In the genomic region with DNA sequence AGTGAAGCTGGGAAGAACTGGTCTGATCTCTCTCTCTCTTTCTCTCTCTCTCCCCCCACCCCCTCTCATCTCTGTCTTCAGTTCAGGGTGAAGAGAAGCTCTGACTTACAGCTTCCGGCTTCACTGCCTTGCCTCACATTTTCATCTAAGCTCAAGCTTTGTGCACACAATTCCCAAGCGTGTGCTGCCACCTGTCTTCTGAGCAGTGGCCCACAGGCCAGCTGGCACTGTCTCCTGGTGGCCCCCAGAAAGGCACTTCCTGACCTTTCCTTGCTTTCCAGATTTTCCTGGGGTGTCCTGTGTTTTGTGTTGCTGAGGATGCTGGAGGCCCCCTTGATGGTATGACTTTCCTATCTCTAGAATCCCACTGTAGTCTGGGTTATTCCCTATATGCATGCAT, we compare ENCODE assay signal across 22 mouse cellular contexts. TPM values are rescaled to one million over a fixed set of nuclear protein-coding genes. Genes with fewer than 3 reads are reported as not detected.
DNase-seq lines count a peak whose midpoint lies in the region; ATAC-seq and TF ChIP-seq lines count a peak whose summit lies in the region.
"Had no signal": no experiment of that assay in that cellular context is flagged by ENCODE, and none has a peak within 500 bp of the region (broad histone marks: within the 10 kb centered on the region; RNA-seq: fewer than 3 reads in every experiment).

No protein-coding gene starts in this region.

- no peak overlapping the region for H3K4me2 ChIP-seq in hindbrain, postnatal 0 days (ENCODE audit: low read depth, low read length)
- H3K4me2 ChIP-seq in hindbrain, embryonic 11.5 days (replicated peaks; ENCODE audit: low read depth, low read length) = no peak overlapping the region
- H3K4me2 ChIP-seq in lung, embryonic 14.5 days = no peak overlapping the region
- H3K4me2 ChIP-seq in stomach, postnatal 0 days (replicated peaks; ENCODE audit: low read depth) = no peak overlapping the region
- H3K4me2 ChIP-seq: embryonic facial prominence, embryonic 12.5 days; forebrain, embryonic 13.5 days; hindbrain, embryonic 12.5 days; limb, embryonic 13.5 days had no signal

- 59% methylated on average over 2 of the region's 2 CpGs for WGBS in hindbrain, postnatal 0 days
- 63% methylated on average over 2 of the region's 2 CpGs for WGBS in hindbrain, embryonic 11.5 days
- WGBS in lung, embryonic 14.5 days = 56% methylated on average over 2 of the region's 2 CpGs
- WGBS in stomach, postnatal 0 days = 41% methylated on average over 2 of the region's 2 CpGs

- DNase-seq in hindbrain, postnatal 0 days (ENCODE audit: low spot score) = no peak
- DNase-seq in hindbrain, embryonic 11.5 days (ENCODE audit: low spot score) = no peak
- no peak for DNase-seq in lung, embryonic 14.5 days
- no peak for DNase-seq in lung, adult 18-20 months
- no peak for DNase-seq in brain, embryonic 14.5 days (ENCODE audit: low read depth)
- DNase-seq in stomach, postnatal 0 days (ENCODE audit: low spot score) = no peak
- DNase-seq in heart, adult 9 months (ENCODE audit: low spot score in 2 of 2) = no peak
- DNase-seq: adrenal gland, adult 2 months; gastrocnemius, postnatal 25 days; kidney, adult 9 months; kidney, postnatal 4 days had no signal

- no peak for TF ChIP-seq POLR2A in brain, embryonic 14.5 days (IDR thresholded peaks at IDR 0.05; ENCODE audit: borderline replicate concordance, extremely low read depth, insufficient read depth, insufficient read length, poor library complexity, severe bottlenecking)

- peak; percentile 45 for TF ChIP-seq CTCF in hindbrain, postnatal 0 days (IDR thresholded peaks at IDR 0.05; ENCODE audit: low read depth)
- peak; percentile 25 for TF ChIP-seq CTCF in lung, embryonic 14.5 days (IDR thresholded peaks at IDR 0.05; ENCODE audit: low read depth)
- peak; percentile 16; the same call in 1 of the 2 replicates for TF ChIP-seq CTCF in brain, embryonic 14.5 days (IDR thresholded peaks at IDR 0.05; ENCODE audit: borderline replicate concordance, extremely low read depth, insufficient read depth, insufficient read length)
- peak; percentile 45 for TF ChIP-seq CTCF in stomach, postnatal 0 days (IDR thresholded peaks at IDR 0.05; ENCODE audit: low read depth)

- no peak for TF ChIP-seq EP300 in stomach, postnatal 0 days (optimal IDR thresholded peaks at IDR 0.05)

- H3K9ac ChIP-seq in hindbrain, postnatal 0 days (replicated peaks; ENCODE audit: low read length) = no peak overlapping the region
- H3K9ac ChIP-seq in hindbrain, embryonic 11.5 days (ENCODE audit: low read depth, low read length) = no peak overlapping the region
- H3K9ac ChIP-seq in lung, embryonic 14.5 days = no peak overlapping the region
- H3K9ac ChIP-seq in stomach, postnatal 0 days (ENCODE audit: low read length) = no peak overlapping the region
- H3K9ac ChIP-seq: embryonic facial prominence, embryonic 12.5 days; forebrain, embryonic 13.5 days; hindbrain, embryonic 12.5 days; limb, embryonic 13.5 days had no signal

- H3K36me3 ChIP-seq in hindbrain, postnatal 0 days (ENCODE audit: insufficient read depth, low read length) = peaks cover 15% of the 10 kb centered on the region; the same call in 1 of the 2 replicates
- no peaks in the 10 kb centered on the region for H3K36me3 ChIP-seq in hindbrain, embryonic 11.5 days (ENCODE audit: control insufficient read depth, insufficient read depth, low read length)
- H3K36me3 ChIP-seq in lung, embryonic 14.5 days (ENCODE audit: insufficient read depth) = no peaks in the 10 kb centered on the region
- no peaks in the 10 kb centered on the region for H3K36me3 ChIP-seq in stomach, postnatal 0 days (ENCODE audit: control insufficient read depth, insufficient read depth, low read length)
- H3K36me3 ChIP-seq: embryonic facial prominence, embryonic 12.5 days; heart, embryonic 10.5 days; limb, embryonic 13.5 days had no signal

- no peaks in the 10 kb centered on the region for H3K9me3 ChIP-seq in hindbrain, postnatal 0 days (ENCODE audit: low read length)
- no peaks in the 10 kb centered on the region for H3K9me3 ChIP-seq in hindbrain, embryonic 11.5 days (ENCODE audit: control insufficient read depth, low read length)
- no peaks in the 10 kb centered on the region for H3K9me3 ChIP-seq in lung, embryonic 14.5 days (ENCODE audit: low read depth, low read length)
- H3K9me3 ChIP-seq in stomach, postnatal 0 days (ENCODE audit: control insufficient read depth, low read length) = no peaks in the 10 kb centered on the region
- H3K9me3 ChIP-seq: embryonic facial prominence, embryonic 12.5 days; forebrain, embryonic 13.5 days; heart, embryonic 10.5 days; hindbrain, embryonic 12.5 days; limb, embryonic 13.5 days; megakaryocyte, embryonic 14.5 days had no signal

- H3K27me3 ChIP-seq in hindbrain, postnatal 0 days (ENCODE audit: insufficient read depth, low read length) = no peaks in the 10 kb centered on the region
- no peaks in the 10 kb centered on the region for H3K27me3 ChIP-seq in hindbrain, embryonic 11.5 days (ENCODE audit: control insufficient read depth, insufficient read depth, low read length)
- H3K27me3 ChIP-seq in lung, embryonic 14.5 days (ENCODE audit: insufficient read depth, low read length) = no peaks in the 10 kb centered on the region
- no peaks in the 10 kb centered on the region for H3K27me3 ChIP-seq in stomach, postnatal 0 days (ENCODE audit: control insufficient read depth, insufficient read depth, low read length)
- H3K27me3 ChIP-seq: embryonic facial prominence, embryonic 12.5 days; forebrain, embryonic 13.5 days; hindbrain, embryonic 12.5 days; limb, embryonic 13.5 days had no signal

- ATAC-seq in hindbrain, postnatal 0 days = peak; percentile 34; the same call in 1 of the 2 replicates
- no peak for ATAC-seq in hindbrain, embryonic 11.5 days (ENCODE audit: low FRiP score)
- no peak for ATAC-seq in lung, embryonic 14.5 days (ENCODE audit: insufficient read depth)
- ATAC-seq in stomach, postnatal 0 days (ENCODE audit: low FRiP score, low TSS enrichment) = no peak
- ATAC-seq: forebrain, embryonic 13.5 days; inflammation-experienced regulatory T-cells, adult 6 months had no signal

- H3K4me3 ChIP-seq in hindbrain, postnatal 0 days (ENCODE audit: low read length) = no peak overlapping the region
- no peak overlapping the region for H3K4me3 ChIP-seq in hindbrain, embryonic 11.5 days (ENCODE audit: low read depth, low read length)
- H3K4me3 ChIP-seq in lung, embryonic 14.5 days (ENCODE audit: low read depth, low read length) = no peak overlapping the region
- H3K4me3 ChIP-seq in stomach, postnatal 0 days (ENCODE audit: low read depth, low read length) = no peak overlapping the region
- H3K4me3 ChIP-seq: embryonic facial prominence, embryonic 12.5 days; erythroblast, embryonic 14.5 days; forebrain, embryonic 13.5 days; heart, embryonic 10.5 days; hindbrain, embryonic 12.5 days; limb, embryonic 13.5 days; megakaryocyte, embryonic 14.5 days had no signal

- no peaks in the 10 kb centered on the region for H3K4me1 ChIP-seq in hindbrain, postnatal 0 days (ENCODE audit: insufficient read depth, low read length)
- H3K4me1 ChIP-seq in hindbrain, embryonic 11.5 days (replicated peaks; ENCODE audit: control insufficient read depth, insufficient read depth, low read length) = peaks cover 2% of the 10 kb centered on the region; the same call in 1 of the 2 replicates
- H3K4me1 ChIP-seq in lung, embryonic 14.5 days (ENCODE audit: insufficient read depth) = no peaks in the 10 kb centered on the region
- no peaks in the 10 kb centered on the region for H3K4me1 ChIP-seq in stomach, postnatal 0 days (replicated peaks; ENCODE audit: control insufficient read depth, insufficient read depth)
- H3K4me1 ChIP-seq: embryonic facial prominence, embryonic 12.5 days; heart, embryonic 10.5 days; limb, embryonic 13.5 days had no signal

- no peak overlapping the region for H3K27ac ChIP-seq in hindbrain, postnatal 0 days
- H3K27ac ChIP-seq in hindbrain, embryonic 11.5 days (ENCODE audit: low read depth, low read length) = no peak overlapping the region
- H3K27ac ChIP-seq in lung, embryonic 14.5 days (ENCODE audit: low read depth) = no peak overlapping the region
- H3K27ac ChIP-seq in stomach, postnatal 0 days (replicated peaks) = no peak overlapping the region
- H3K27ac ChIP-seq: embryonic facial prominence, embryonic 12.5 days; forebrain, embryonic 13.5 days; heart, embryonic 10.5 days; hindbrain, embryonic 12.5 days; limb, embryonic 13.5 days had no signal

RNA-seq across cellular contexts. Expression of a gene that starts 31.0 kb away (rescaled TPM):
- total RNA-seq in hindbrain, postnatal 0 days (2014; rRNA removed) = 128 and 142 TPM in 2 replicates
- 32.3 and 34.6 TPM in 2 replicates for polyA plus RNA-seq in hindbrain, postnatal 0 days (2015; fragmentation: Nextera tagmentation; extraction: Ambion mirVana)
- 16.3 and 18.9 TPM in 2 replicates for polyA plus RNA-seq in hindbrain, embryonic 11.5 days (2014; fragmentation: Nextera tagmentation; extraction: Ambion mirVana)
- polyA plus RNA-seq in lung, embryonic 14.5 days (2014; fragmentation: Nextera tagmentation; extraction: Ambion mirVana) = 0.05 TPM in 2 replicates
- 64.8 and 105 TPM in 2 replicates for polyA plus RNA-seq in brain, embryonic 14.5 days (2012; rRNA removed)
- 0.42 and 0.59 TPM in 2 replicates for polyA plus RNA-seq in stomach, postnatal 0 days (2015; fragmentation: Nextera tagmentation; extraction: Ambion mirVana)
- total RNA-seq: gastrocnemius, postnatal 25 days had no signal
- polyA plus RNA-seq: heart, postnatal 0 days had no signal

RNA-seq across cellular contexts. Expression of a gene that starts 52.7 kb away (rescaled TPM):
- 304 and 351 TPM in 2 replicates for total RNA-seq in hindbrain, postnatal 0 days (2014; rRNA removed)
- polyA plus RNA-seq in hindbrain, postnatal 0 days (2015; fragmentation: Nextera tagmentation; extraction: Ambion mirVana) = 24.7 and 26.7 TPM in 2 replicates
- 1.3 and 1.5 TPM in 2 replicates for polyA plus RNA-seq in hindbrain, embryonic 11.5 days (2014; fragmentation: Nextera tagmentation; extraction: Ambion mirVana)
- polyA plus RNA-seq in lung, embryonic 14.5 days (2014; fragmentation: Nextera tagmentation; extraction: Ambion mirVana) = 0.35 TPM in 1 of 2 replicates, not detected in the other
- 85.1 and 133 TPM in 2 replicates for polyA plus RNA-seq in brain, embryonic 14.5 days (2012; rRNA removed)
- 0.40 and 0.42 TPM in 2 replicates for polyA plus RNA-seq in stomach, postnatal 0 days (2015; fragmentation: Nextera tagmentation; extraction: Ambion mirVana)
- polyA plus RNA-seq: erythroblast, embryonic 14.5 days; inflammation-experienced regulatory T-cells, adult 6 months; limb, embryonic 13.5 days; liver, embryonic 16.5 days; thymus, postnatal 0 days had no signal

Comparison
In these comparisons a context has a peak if more than half of its experiments do, and no peak if none do; other contexts are left out.
1. RNA of a gene that starts 52.7 kb away (polyA plus RNA-seq): 85.1 to 133 TPM in brain, embryonic 14.5 days and 24.7 to 26.7 TPM in hindbrain, postnatal 0 days; 1.3 to 1.5 TPM in hindbrain, embryonic 11.5 days, 0.40 to 0.42 TPM in stomach, postnatal 0 days and 0.35 TPM in lung, embryonic 14.5 days; every median in the first group is over 10 times any median in the second.
2. RNA of a gene that starts 31.0 kb away (polyA plus RNA-seq): 64.8 to 105 TPM in brain, embryonic 14.5 days, 32.3 to 34.6 TPM in hindbrain, postnatal 0 days and 16.3 to 18.9 TPM in hindbrain, embryonic 11.5 days; 0.42 to 0.59 TPM in stomach, postnatal 0 days and 0.05 TPM in lung, embryonic 14.5 days; every median in the first group is over 10 times any median in the second.
3. Peak in every context shown above with its lines, with median percentiles within 50 percentile points of each other: CTCF ChIP-seq.